Mouse (Mus musculus) megakaryocyte, embryonic 14.5 days (primary cell): ENCODE measurements at regions not wholly inside any gene's neighbourhood (a gene's known extent, or its start where the extent isn't known, plus 50 kb on each side); places are given as distances from the start of the nearest gene placed in this dataset.

Source experiments
- FLI1 ChIP-seq: IDR thresholded peaks from 2 replicates; pipeline ENCODE4 v1.6.1; 2012; ENCODE audit warnings: low read length, inconsistent platforms, mixed read lengths
- GATA1 ChIP-seq: IDR thresholded peaks from 3 replicates; pipeline ENCODE4 v1.6.1; 2012; ENCODE audit warnings: mixed read lengths, low read length, inconsistent platforms, borderline replicate concordance

GRCm38 (mm10) chr3:128043709-128044108 is 147.6 kb upstream of the Fam241a start:
- TF ChIP-seq GATA1 (no peak), FLI1 (no peak)
